Mouse (Mus musculus): ENCODE data around the gene Bola2.

- no peak for TF ChIP-seq EP300 (IDR thresholded peaks at IDR 0.05; ENCODE audit: low read depth in 1 of 2, low read length in 2 of 2)
- no peak for TF ChIP-seq CTCF (IDR thresholded peaks at IDR 0.05 in 2 of 3, conservative IDR thresholded peaks at IDR 0.05 in 1 of 3; ENCODE audit: control insufficient read depth in 1 of 3, insufficient read depth in 1 of 3, low read depth in 2 of 3, low read length in 3 of 3, poor library complexity in 1 of 3, severe bottlenecking in 1 of 3)
- no peak for TF ChIP-seq MAFK (IDR thresholded peaks at IDR 0.05; ENCODE audit: borderline replicate concordance, low read depth, low read length)
These were observed 14.0 kb upstream of the Bola2 start for GRCm38 (mm10) chr7:126681221-126681620.

Measured in MEL (cell line).